Mouse (Mus musculus): ENCODE measurements around the gene Golga5. TPM values are rescaled to one million over a fixed set of nuclear protein-coding genes. Genes with fewer than 3 reads are reported as not detected.
"Not testable (repeated sequence)": the region's sequence is repeated elsewhere in the genome, so short reads cannot be mapped to it uniquely, and the experiment has no call there.

The Golga5 gene
- polyA plus RNA-seq, 1 experiment, result 40.2 TPM

GRCm38 (mm10) chr12:102445436-102445835 lies 23.5 kb upstream of the Golga5 start:
- no peak for DNase-seq (ENCODE audit: low spot score)

- DNase-seq (ENCODE audit: low spot score), result no peak
Observed at GRCm38 (mm10) chr12:102450437-102450836, 18.5 kb upstream of the Golga5 start.

DNA sequence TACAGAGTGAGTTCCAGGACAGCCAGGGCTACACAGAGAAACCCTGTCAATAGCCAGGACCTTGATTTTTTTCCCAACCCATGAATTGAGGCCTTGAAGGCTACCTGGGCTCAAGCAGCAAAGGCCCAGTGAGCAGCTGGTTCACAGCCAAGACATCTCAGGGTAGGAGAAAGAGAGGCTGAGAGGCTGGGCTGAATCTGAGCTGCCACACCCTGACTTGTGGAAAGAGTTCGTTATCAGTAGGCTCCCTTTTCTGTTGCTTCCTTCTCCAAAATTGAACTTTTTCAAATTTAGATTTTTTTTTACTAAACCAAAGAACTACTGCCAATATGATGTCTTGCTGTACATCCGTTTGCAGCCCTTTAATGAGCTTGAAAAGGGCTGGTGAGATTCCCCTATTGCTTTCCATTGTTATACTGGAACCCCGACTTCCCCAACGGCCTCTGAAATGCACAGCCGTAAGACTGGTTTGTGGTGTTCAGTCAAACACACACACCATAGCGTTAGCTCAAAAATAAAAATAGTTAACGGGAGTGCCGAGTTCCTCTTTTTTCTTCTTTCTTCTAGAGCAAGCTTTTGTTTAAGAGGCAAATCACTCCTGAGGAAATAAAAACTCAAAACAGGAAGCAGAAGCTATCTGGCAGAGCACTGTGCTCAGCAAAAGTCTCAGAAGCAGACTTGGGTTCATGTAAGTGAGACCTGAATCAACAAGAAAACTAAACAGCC lies 17.6 kb upstream of the Golga5 start:
- no peak for DNase-seq (ENCODE audit: low spot score)

DNA sequence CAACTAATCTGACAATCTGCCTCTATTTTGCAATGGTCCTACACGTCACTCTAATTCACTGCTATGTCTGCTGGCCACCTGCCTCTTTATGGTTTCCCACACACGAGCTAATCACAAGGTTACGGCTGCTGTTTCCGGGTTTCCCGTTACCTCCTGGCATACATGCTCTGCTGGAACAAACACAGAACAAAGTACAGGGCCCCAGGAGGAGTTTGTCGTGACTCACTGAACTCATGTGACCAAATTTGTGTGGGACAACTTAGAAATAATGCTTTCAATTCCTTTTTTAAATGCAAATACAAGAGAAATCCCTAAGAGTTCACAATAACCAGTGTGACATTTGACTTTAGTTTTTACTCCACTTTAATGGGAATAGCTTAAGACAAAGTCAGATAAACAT lies 15.4 kb upstream of the Golga5 start:
- DNase-seq (ENCODE audit: low spot score), result no peak

DNA sequence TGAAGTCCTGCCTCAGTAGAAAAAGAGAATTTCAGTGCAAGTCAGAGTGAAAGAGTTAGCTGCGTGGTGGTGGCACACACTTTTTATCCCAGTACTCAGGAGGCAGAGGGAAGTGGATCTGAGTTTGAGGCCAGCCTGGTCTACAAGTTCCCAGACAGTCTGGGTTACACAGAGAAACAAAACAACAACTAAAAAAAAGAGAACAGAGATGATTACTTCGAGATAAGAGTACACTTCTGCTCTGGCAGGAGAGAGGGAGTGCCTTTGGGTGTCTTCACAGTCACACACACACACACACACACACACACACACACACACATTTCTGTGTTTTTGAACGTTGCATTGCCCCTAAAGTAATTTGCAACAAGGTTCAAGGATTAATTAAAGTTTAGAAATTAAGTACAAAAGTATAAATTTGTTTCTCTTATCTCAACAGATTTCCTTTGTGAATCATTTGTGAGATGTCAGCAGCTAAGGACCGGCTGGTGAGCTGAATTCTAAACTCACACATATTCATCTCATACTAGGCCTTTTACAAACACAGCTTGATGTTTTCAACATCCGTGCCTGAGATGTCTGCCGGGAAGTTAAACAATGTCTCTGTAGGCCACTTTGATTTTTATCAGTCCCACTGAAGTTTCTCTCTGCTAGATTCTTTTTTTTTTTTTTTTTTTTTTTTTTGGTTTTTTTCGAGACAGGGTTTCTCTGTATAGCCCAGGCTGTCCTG lies 12.3 kb upstream of the Golga5 start:
- no peak for DNase-seq (ENCODE audit: low spot score)

DNA sequence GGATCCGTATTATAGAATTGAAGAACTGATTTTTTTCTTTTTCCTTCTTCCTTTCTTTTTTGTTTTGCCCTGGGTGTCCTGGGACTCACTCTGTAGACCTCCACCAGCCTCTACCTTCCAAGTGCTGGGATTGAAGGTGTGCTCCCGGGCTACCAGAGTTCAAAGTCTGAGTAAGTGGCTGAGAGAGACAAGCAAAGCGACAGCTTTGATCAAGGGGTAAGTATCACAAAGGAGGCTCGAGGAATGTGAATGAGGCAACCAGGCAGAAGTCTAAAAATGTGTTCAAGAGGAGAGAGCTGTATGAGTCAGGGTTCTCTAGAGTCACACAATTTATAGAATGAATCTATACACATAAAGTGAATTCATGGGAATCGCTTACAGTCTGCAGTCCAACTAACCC lies 8.9 kb upstream of the Golga5 start:
- no peak for DNase-seq (ENCODE audit: low spot score)

DNA sequence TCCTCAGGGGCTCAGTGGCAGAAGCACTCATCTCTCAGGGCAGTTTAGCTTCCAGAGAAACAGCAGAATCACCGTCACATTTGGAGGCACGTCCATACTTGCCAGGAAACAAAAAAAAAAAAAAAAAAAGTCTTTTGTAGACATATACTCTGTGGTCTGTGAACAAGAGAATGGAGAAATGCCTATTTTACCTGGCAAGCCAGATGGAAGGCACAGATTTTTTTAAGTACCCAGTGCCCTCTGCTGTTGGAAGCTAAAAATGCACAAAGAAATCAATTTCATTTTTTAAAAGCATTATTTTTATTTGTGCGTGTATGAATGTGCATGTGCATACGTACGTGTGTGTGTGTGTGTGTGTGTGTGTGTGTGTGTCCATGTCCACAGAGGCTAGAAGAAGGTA lies 7.8 kb upstream of the Golga5 start:
- no peak for DNase-seq (ENCODE audit: low spot score)

DNA sequence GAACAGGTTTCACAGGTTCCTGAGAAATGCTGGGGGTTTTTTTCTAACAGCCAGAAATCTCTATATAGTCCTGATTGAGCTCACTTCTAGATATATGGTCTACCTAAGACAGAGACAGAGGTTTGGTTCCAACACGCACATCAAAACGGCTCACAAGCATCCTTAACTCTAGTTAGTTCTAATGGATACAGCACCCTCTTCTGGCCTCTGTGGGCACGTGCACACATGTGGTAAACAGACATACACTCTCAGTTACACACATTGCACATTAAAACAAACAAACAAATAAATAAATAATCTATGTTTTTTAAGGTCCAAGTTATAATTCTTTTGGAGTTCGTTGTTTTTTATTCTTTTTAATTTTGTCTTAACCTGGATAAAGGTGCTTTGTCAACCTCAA lies 4.3 kb upstream of the Golga5 start:
- no peak for DNase-seq (ENCODE audit: low spot score)

GRCm38 (mm10) chr12:102468136-102468535 lies 799 bp upstream of the Golga5 start:
- no peak for DNase-seq (ENCODE audit: low spot score)

GRCm38 (mm10) chr12:102474411-102474810 lies 5.5 kb downstream of the Golga5 start:
- DNase-seq (ENCODE audit: low spot score), result no peak

GRCm38 (mm10) chr12:102480481-102480880 lies 11.5 kb downstream of the Golga5 start:
- DNase-seq (ENCODE audit: low spot score), result no peak

- no peak for DNase-seq (ENCODE audit: low spot score)
Observed at GRCm38 (mm10) chr12:102484946-102485345, 16.0 kb downstream of the Golga5 start.

DNA sequence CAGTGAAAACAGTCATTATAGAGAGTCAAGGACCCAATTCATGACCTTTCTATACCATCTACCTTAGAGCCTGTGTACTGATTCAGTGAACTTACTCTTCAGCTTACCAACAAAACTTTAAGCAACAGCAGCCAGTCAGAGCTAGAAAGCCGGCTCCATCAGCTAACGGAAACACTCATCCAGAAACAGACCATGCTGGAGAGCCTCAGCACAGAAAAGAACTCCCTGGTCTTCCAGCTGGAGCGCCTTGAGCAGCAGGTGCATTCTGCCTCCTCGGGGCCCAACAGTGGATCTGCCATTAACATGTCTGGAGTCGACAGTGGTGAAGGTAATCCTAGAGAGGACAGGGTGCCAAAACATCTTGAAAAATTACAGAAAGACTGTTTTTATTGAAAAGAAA lies 23.0 kb downstream of the Golga5 start:
- DNase-seq (ENCODE audit: low spot score), result no peak

GRCm38 (mm10) chr12:102495754-102496153 lies 26.8 kb downstream of the Golga5 start:
- DNase-seq (ENCODE audit: low spot score), result not testable (repeated sequence)

GRCm38 (mm10) chr12:102497905-102498304 lies 29.0 kb downstream of the Golga5 start:
- no peak for DNase-seq (ENCODE audit: low spot score)

DNA sequence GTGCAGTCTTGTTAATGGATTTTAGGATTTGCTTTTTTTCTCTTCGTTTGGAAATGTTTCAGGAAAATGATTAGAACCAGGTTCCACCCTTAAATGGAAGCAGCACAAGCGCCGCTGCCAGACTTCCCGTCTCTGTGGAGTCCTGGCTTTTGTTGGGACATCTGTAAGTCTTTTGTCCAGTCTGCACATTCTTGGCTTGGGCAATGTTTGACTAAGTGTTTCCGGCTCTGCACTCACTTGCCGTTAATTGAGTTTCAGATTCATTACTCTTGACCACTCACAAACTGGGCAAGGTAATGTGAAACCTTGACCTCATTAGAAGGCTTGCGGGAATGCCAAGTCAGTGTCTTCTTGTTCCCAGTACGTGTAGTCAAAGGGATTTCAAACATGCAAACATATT lies 29.8 kb downstream of the Golga5 start:
- DNase-seq (ENCODE audit: low spot score), result no peak

- DNase-seq (ENCODE audit: low spot score), result no peak
Observed at GRCm38 (mm10) chr12:102499210-102499609, 30.3 kb downstream of the Golga5 start.

- no peak for DNase-seq (ENCODE audit: low spot score)
Observed at GRCm38 (mm10) chr12:102499723-102500122, 30.8 kb downstream of the Golga5 start.

DNA sequence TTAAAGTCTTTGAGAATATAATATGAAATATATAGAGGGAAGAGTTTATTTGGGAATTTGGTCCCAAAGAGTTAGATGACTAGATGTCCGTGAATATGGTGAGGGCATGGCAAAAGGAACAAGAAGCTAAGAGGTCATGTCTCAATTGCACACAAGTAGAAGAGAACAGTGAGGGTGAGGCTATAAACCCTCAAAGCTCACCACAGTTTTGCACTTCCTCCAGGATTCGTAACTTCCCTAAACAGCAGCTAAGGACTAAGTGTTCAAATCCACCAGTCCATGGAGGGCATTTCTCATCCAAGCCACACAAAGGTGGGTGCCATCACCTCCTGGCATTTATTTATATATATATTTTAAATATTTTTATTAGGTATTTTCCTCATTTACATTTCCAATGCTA lies 32.1 kb downstream of the Golga5 start:
- no peak for DNase-seq (ENCODE audit: low spot score)

DNA sequence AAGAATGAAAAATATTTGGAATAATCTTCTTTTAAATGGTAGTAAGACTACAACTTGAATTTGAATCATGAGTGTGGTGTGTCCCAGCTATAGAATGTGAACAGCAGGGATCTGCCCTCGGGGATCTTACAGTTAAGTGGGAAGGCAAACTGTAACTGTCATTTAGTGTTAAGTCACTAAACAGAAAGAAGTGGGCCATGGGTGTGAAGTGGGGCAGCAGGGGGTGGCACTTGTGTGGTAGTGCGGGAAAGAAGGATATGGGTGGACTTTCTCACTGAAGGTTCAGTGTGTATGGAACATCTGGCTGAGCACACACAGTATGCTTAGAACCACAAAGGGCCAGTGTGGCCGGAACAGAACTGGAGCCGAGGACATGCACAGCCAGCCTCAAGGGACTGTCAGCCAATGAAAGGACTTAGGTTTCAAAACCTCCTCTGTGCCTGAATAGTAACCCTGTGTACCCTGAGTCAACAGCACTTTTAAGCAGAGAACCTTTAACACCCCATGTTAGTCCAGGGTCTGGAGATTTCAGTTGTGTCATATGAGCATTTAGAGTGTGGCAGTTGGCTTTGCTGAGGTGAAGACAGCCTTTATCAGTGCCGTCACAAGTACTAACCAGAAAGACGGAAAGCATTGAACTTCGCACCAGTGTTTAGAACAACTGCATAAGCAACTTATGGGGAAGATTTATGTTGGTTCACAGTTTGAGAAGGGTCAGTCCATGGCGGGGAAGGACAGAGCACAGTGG lies 33.1 kb downstream of the Golga5 start:
- no peak for DNase-seq (ENCODE audit: low spot score)

DNA sequence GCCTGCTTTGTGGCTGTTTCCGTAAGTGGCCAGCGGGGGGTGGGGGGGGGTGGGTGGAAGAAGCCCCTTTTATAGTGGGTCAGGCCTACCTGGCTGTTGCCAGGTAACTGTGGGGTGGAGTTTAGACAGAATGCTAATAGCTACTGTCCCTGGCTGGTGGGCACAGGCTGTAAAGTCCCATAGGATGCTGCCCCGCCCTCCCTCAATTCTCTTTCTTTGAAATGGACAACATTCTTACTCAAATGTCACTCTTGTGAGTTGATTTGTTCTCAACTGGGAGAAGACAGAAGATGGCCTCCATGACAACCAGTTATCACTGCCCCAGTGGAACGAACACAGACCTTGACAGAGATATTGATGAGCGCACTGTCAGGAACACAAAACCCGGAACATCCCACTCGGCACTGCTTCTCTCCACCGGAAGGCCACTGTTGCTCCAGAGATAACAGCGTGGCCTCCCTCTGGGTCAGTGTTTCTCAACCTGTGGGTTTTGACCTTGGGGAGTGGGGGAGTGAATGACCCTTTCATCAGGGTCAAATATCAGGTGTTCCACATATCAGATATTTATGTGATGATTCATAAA lies 36.3 kb downstream of the Golga5 start:
- no peak for DNase-seq (ENCODE audit: low spot score)

GRCm38 (mm10) chr12:102505949-102506348 lies 37.0 kb downstream of the Golga5 start:
- DNase-seq (ENCODE audit: low spot score), result no peak
